Comparison of ENCODE assay signal across 9 mouse cellular contexts in the genomic region with DNA sequence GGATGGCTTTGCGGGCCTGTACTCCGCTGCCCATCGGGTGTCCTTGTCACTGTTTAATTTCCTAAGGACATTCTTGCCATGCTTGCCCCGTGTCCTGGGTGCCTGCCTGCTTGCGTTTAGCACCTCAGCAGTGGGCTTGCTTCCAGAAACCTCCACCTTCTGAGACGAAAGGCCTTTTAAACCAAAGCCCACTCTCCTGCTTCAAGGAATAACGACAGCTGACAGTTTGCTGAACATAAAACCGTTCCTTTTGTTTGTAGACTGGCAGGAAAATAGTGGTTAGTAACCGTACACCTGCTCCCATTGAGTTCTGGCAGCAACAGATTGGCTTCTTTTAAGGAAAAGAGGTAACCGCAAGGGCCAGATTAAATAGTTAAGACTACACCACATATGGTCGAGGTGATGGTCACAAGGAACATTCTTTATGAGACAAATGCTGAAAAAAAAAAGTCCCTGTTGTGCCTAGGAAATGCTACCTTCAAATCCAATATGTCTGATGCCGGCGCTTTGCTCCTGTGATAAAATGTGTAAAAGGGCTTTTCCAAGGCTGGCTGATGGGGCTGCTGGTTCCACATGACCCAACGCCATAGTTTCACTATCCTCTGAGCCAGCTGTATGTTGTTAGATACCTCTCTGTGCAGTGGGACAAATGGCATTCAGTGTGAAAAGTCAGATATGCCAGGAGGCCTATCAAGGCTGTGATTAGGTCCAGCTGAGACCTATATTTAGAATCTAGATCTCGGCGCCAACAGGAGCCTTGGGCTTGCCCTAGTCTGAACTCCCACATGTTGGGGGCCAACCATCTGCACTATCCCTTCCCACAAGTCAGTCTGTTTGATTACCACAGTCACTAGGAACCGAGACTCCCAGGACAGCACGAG. TPM values are rescaled to one million over a fixed set of nuclear protein-coding genes. Genes with fewer than 3 reads are reported as not detected.
A peak's percentile ranks its signal among the peaks of the same experiment; 100 is the strongest.
DNase-seq lines count a peak whose midpoint lies in the region; ATAC-seq lines count a peak whose summit lies in the region.
"Had no signal": no experiment of that assay in that cellular context is flagged by ENCODE, and none has a peak within 500 bp of the region (broad histone marks: within the 10 kb centered on the region; RNA-seq: fewer than 3 reads in every experiment).

No protein-coding gene starts in this region.

- H3K4me2 ChIP-seq in neural tube, embryonic 13.5 days: no peak overlapping the region
- H3K4me2 ChIP-seq in forebrain, embryonic 13.5 days: no peak overlapping the region
- no peak overlapping the region for H3K4me2 ChIP-seq in limb, embryonic 13.5 days (replicated peaks)

- ATAC-seq in neural tube, embryonic 13.5 days (ENCODE audit: low read depth): no peak
- no peak for ATAC-seq in forebrain, embryonic 13.5 days
- peak; percentile 35; the same call in 1 of the 2 replicates for ATAC-seq in limb, embryonic 13.5 days (ENCODE audit: low FRiP score, low read depth)
- ATAC-seq: Patski had no signal

- 44% methylated on average over 18 of the region's 18 CpGs for WGBS in neural tube, embryonic 13.5 days
- 42% methylated on average over 18 of the region's 18 CpGs for WGBS in forebrain, embryonic 13.5 days
- 42% methylated on average over 18 of the region's 18 CpGs for WGBS in limb, embryonic 13.5 days

- H3K36me3 ChIP-seq in neural tube, embryonic 13.5 days: peaks cover 7% of the 10 kb centered on the region
- H3K36me3 ChIP-seq in forebrain, embryonic 13.5 days (ENCODE audit: poor library complexity, severe bottlenecking): peaks cover 4% of the 10 kb centered on the region; the same call in 1 of the 2 replicates
- H3K36me3 ChIP-seq in limb, embryonic 13.5 days: no peaks in the 10 kb centered on the region

- DNase-seq in neural tube, embryonic 10.5 days (ENCODE audit: extremely low spot score, low spot score): no peak
- DNase-seq in adrenal gland, adult 8-10 months: no peak
- no peak for DNase-seq in layer of hippocampus, postnatal 36 days
- no peak for DNase-seq in spleen, postnatal 4 days (ENCODE audit: low spot score in 2 of 2)
- no peak for DNase-seq in urinary bladder, postnatal 14 days (ENCODE audit: low spot score)

- no peak overlapping the region for H3K4me3 ChIP-seq in neural tube, embryonic 13.5 days
- H3K4me3 ChIP-seq in forebrain, embryonic 13.5 days: no peak overlapping the region
- no peak overlapping the region for H3K4me3 ChIP-seq in limb, embryonic 13.5 days

- H3K9ac ChIP-seq in neural tube, embryonic 13.5 days: 0 out of 2 replicates have a peak overlapping the region, but pooled peaks have one; percentile 3
- H3K9ac ChIP-seq in forebrain, embryonic 13.5 days: no peak overlapping the region
- no peak overlapping the region for H3K9ac ChIP-seq in limb, embryonic 13.5 days

- H3K9me3 ChIP-seq in neural tube, embryonic 13.5 days: no peaks in the 10 kb centered on the region
- no peaks in the 10 kb centered on the region for H3K9me3 ChIP-seq in forebrain, embryonic 13.5 days (replicated peaks)
- H3K9me3 ChIP-seq in limb, embryonic 13.5 days: no peaks in the 10 kb centered on the region

- H3K27ac ChIP-seq in neural tube, embryonic 13.5 days (replicated peaks): peak overlapping the region; percentile 84; the same call in 1 of the 2 replicates
- H3K27ac ChIP-seq in forebrain, embryonic 13.5 days: peak overlapping the region; percentile 81
- peak overlapping the region; percentile 55; the same call in 1 of the 2 replicates for H3K27ac ChIP-seq in limb, embryonic 13.5 days

- H3K27me3 ChIP-seq in neural tube, embryonic 13.5 days: no peaks in the 10 kb centered on the region
- H3K27me3 ChIP-seq in forebrain, embryonic 13.5 days: no peaks in the 10 kb centered on the region
- H3K27me3 ChIP-seq in limb, embryonic 13.5 days: no peaks in the 10 kb centered on the region

- H3K4me1 ChIP-seq in neural tube, embryonic 13.5 days (replicated peaks): peaks cover 85% of the 10 kb centered on the region
- peaks cover 65% of the 10 kb centered on the region for H3K4me1 ChIP-seq in forebrain, embryonic 13.5 days
- peaks cover 69% of the 10 kb centered on the region for H3K4me1 ChIP-seq in limb, embryonic 13.5 days

RNA-seq across cellular contexts. Expression of a gene that starts 14.2 kb away (rescaled TPM):
- polyA plus RNA-seq in neural tube, embryonic 13.5 days (2015; fragmentation: Nextera tagmentation; extraction: Ambion mirVana): 16.5 and 16.7 TPM in 2 replicates
- 18.2 and 18.7 TPM in 2 replicates for polyA plus RNA-seq in forebrain, embryonic 13.5 days (2015; fragmentation: Nextera tagmentation; extraction: Ambion mirVana)
- 9.0 and 9.2 TPM in 2 replicates for polyA plus RNA-seq in limb, embryonic 13.5 days (2015; fragmentation: Nextera tagmentation; extraction: Ambion mirVana)
- total RNA-seq in adrenal gland, adult 8-10 months (2022): 10 to 100 TPM; 11.7 to 28.2 (median 16.2) TPM
- 10 to 100 TPM; 69.6 to 73.1 TPM for total RNA-seq in layer of hippocampus, postnatal 36 days (2021)

RNA-seq across cellular contexts. Expression of a gene that starts 57.8 kb away (rescaled TPM):
- 2.8 and 3.0 TPM in 2 replicates for polyA plus RNA-seq in neural tube, embryonic 13.5 days (2015; fragmentation: Nextera tagmentation; extraction: Ambion mirVana)
- 0.52 and 0.54 TPM in 2 replicates for polyA plus RNA-seq in forebrain, embryonic 13.5 days (2015; fragmentation: Nextera tagmentation; extraction: Ambion mirVana)
- 0.59 TPM in 1 of 2 replicates, not detected in the other for polyA plus RNA-seq in limb, embryonic 13.5 days (2015; fragmentation: Nextera tagmentation; extraction: Ambion mirVana)
- total RNA-seq in adrenal gland, adult 8-10 months (2022): not detected
- not detected for total RNA-seq in layer of hippocampus, postnatal 36 days (2021)
- polyA plus RNA-seq: Patski had no signal
